Mouse (Mus musculus) v-Abl transformed pro-B cells (cell line): ENCODE measurements around the gene Tmem30c.

Experiments used
- in situ Hi-C, 2 experiments: fragments of 400-800 bp; cut with MboI; formaldehyde crosslinking; loops; one replicate each; pipeline ENCODE4 v1.15.1; 2025; ENCODE audit not compliant: unreplicated experiment in 2 of 2

The Tmem30c gene

DNA sequence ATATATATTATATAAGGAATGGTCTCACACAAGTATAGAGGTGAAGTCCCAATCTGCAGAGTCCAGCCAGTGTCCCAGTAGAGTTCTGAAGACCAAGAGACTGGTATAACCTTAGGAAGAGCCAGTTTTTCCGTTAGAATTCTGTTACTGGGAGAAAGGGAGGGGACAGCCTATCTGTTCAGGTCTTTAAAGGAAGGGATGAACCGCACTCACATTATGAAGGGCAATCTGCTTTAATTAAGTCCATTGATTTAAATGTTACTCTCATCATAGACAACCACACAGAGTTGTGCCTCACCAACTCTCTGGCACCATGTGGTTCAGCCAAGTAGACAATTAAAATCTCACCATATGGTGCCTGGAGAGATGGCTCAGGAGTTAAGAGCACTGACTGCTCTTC lies at the start of gene Tmem30c:
Gene Tmem30c (minus strand): TSS at position 101 of the 400 bp plus-strand sequence.
- in situ Hi-C loops = no loop called here

- in situ Hi-C loops = no loop called here
Measured at GRCm38 (mm10) chr16:57340613-57340898, 47.9 kb upstream of the Tmem30c start.

DNA sequence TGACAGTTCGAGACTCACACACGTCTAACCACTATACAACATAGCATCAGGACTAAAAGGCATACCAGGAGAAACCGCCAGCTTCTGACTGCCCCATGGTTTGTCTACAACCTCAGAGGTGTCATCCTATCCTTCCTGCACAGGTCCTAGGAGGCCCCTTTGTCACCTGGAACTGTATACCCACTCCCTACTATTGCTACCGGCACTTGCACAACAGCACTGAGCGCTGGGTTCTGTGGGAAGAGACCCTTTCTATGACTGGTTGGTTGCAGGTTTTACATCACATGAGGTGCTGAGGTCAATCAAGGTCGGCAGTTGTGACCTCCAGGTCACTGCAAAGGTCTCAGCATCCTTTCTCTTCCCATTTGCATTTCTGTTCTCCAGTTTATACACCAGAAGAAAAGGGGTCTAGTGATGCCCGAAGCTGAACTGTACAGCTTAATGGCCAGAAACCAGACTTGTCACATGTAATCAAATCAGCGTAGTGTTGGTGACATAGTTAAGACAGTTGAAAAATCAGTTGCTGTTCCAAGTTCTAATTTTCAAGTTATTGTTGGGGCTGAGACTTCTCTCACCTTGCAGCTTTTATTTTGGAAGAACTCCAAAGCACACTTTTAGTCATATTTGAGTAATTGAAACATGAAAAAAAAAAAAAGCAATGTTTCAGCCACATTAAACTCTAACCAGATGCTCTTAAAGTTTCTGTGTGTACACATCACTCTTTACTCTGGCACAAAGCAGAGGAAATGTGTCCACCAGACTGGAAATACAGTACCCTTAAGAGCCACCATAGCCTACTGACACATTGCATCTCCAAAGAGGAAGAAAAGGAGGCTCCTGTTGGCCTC lies 47.3 kb upstream of the Tmem30c start:
- in situ Hi-C loops = loop anchor here (5.0 to 10.0 kb wide), 2 partner anchors 93 to 235 kb away; no protein-coding TSS in a partner anchor

GRCm38 (mm10) chr16:57336770-57337423 lies 44.2 kb upstream of the Tmem30c start:
- in situ Hi-C loops = loop anchor here (5.0 to 10.0 kb wide), 2 partner anchors 90 to 238 kb away; no protein-coding TSS in a partner anchor

DNA sequence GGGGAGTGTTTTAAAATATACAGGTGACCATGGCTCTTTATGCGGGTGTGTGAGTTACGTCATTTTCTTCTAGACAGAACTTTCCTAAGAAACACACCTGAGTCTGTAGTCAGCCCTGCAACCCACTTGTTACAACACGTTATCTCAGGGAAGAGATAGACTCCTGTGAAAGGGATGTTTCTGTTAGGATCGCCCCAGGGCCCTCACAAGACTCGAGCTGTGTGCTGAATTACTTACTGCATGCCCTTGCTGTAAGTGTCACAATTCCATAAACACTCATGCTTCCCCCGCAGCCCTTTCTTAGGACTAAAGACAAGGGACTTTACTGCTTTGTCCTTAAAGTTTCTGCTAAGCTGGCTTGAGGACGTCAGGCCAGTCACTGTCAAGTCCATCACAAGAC lies 39.6 kb upstream of the Tmem30c start:
- in situ Hi-C loops = loop anchor here in 1 of 2 experiments (10.0 kb wide), 1 partner anchor 242 kb away; no protein-coding TSS in a partner anchor

DNA sequence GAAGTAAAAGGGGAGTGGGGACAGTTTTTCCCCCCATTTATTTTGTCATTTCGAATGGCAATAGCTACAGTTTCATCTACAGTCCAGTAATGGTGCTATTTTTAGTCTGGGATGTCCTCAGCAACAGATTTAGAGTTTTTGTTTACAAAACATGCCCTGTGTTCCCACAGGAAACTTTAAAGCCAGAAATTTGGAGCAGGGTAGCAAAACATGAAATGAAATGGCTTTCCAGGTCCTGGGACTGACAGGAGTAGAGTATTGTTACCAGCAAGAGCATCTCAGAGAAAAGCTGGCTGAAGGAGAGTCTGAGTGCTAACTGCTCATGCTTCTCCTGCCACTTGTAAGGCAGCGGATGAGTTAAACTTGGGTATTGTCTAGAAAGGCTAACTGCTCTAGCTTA lies 37.4 kb upstream of the Tmem30c start:
- in situ Hi-C loops = loop anchor here in 1 of 2 experiments (10.0 kb wide), 1 partner anchor 245 kb away; no protein-coding TSS in a partner anchor

- in situ Hi-C loops = loop anchor here in 1 of 2 experiments (10.0 kb wide), 1 partner anchor 64 kb away; no protein-coding TSS in a partner anchor
Measured at GRCm38 (mm10) chr16:57329028-57329427, 36.4 kb upstream of the Tmem30c start.

DNA sequence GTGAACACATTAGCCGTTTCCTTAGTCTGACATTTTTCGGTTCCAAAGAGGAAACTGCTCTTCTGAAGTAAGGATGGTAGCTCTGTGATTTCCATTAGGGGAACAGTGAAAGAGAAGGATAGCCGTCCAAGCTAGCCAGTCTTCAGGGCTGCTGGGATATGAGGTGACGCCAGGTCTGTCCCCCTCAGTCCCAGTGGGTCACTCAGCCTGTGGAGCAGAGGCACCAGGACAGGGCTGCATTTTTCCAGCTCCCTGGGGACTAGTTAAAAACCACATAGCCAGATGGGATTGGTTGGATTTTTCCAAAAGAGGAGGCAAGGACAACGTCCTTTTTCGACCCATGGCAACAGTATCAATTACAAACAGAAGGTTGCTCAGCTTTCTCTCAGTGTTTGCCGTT lies 34.3 kb upstream of the Tmem30c start:
- in situ Hi-C loops = loop anchor here in 1 of 2 experiments (10.0 kb wide), 1 partner anchor 62 kb away; no protein-coding TSS in a partner anchor

DNA sequence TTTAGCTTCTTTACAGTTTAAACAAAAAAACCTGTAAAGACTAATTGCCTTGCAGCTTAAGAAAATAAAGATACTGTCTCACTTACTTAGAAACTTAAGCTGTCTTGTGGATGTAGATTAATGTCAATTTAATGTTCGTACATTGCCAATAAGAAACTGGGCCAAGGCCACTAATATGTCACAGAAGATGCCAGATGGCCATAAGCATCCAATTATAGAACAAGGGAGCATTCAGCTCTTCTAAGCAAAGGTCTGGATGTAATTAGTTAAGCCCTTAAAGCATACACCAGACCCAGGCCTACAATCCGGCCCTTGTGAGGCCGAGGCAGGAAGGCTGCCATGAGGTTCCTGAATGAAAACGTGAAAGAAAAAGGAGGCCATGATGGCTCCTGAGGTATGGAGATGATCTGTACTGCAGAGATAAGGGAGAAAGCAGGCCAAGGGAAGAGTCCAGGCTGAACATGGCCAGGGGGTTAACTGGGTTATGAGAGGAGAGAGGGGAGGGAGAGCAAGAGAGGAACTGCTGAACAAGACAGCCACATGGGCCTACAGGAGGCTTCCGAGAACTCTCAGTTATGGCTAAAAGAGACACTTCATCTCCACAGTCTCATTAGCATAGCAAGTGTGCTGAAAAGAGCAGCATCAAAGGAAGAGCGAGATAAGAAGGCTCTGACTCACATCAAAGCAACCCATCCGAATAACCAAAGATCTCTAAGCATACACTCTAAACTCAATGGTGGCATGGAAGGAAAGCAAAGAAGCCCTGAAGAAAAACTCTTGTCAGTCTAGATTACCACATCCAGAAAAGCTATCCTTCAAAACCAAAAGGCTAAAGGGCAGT lies 26.8 kb upstream of the Tmem30c start:
- in situ Hi-C loops = loop anchor here in 1 of 2 experiments (10.0 kb wide), 1 partner anchor 55 kb away; no protein-coding TSS in a partner anchor

- in situ Hi-C loops = no loop called here
Measured at GRCm38 (mm10) chr16:57318637-57319125, 26.0 kb upstream of the Tmem30c start.

GRCm38 (mm10) chr16:57317882-57318636 lies 25.4 kb upstream of the Tmem30c start:
- in situ Hi-C loops = no loop called here

- in situ Hi-C loops = no loop called here
Measured at GRCm38 (mm10) chr16:57317127-57317526, 24.5 kb upstream of the Tmem30c start.

DNA sequence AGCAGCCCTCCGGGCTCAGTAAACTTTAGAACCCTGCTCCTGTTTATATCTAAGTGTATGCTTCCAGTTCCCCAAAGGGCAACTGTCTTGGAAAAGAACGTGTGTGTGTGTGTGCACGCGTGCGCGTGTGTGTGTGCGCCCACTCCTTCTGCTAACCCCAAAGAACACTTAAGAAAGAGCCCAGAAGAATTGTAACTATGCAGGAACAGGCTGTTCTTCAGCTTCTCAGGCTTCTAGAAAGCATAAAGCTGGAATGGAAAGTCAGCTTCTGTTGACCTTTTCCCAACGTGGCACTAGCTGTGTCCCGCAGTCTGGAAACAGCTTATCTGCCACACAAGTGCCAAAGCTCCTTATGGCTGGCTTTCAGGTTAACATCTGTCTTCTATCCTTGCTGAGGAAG lies 22.4 kb upstream of the Tmem30c start:
- in situ Hi-C loops = no loop called here

- in situ Hi-C loops = no loop called here
Measured at GRCm38 (mm10) chr16:57314236-57314635, 21.6 kb upstream of the Tmem30c start.

DNA sequence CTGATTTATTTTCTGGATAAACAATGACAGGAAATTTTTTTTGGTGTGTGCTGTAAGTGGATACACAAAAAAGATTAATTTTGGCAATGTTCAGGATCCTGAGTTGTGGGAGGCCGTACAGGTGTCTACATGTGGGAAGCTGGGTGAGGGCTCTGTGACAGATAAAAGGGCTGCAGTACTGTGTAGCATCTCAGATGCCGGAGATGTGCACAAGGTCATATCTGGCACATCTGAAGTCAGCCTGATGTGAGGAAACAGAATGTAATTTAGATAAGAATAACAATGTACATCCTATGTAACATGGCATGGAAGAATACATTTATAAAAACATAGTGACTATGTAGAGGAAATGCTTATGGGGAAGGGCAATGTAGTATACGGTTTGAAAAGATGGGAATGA lies 20.8 kb upstream of the Tmem30c start:
- in situ Hi-C loops = no loop called here

DNA sequence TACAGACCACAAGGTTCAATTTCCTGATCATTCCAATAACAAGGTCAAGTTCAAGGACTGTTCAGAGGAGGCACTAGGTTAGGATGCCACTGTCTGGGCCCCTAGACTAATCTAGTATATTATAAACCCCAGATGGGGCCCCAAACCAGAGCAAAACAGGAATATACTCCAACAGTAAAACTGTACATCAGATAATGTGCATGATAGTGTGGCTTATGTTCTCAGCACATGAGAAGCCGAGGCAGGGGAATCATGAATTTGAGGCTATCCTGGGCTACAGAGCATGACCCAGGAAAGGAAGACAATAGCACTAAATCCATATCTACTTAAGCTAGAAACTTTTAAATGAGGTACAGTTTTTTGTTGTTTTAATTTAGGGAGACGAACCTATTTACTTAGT lies 19.5 kb upstream of the Tmem30c start:
- in situ Hi-C loops = no loop called here

- in situ Hi-C loops = no loop called here
Measured at GRCm38 (mm10) chr16:57305463-57305862, 12.8 kb upstream of the Tmem30c start.

GRCm38 (mm10) chr16:57303716-57304115 lies 11.1 kb upstream of the Tmem30c start:
- in situ Hi-C loops = no loop called here

GRCm38 (mm10) chr16:57302792-57303698 lies 10.4 kb upstream of the Tmem30c start:
- in situ Hi-C loops = no loop called here
